In genomic region chr6:77253480-77253879, GRCm38 (mm10) we compare ENCODE assay signal across 28 mouse cellular contexts. TPM values are rescaled to one million over a fixed set of nuclear protein-coding genes. Genes with fewer than 3 reads are reported as not detected.
DNase-seq lines count a peak whose midpoint lies in the region; TF ChIP-seq lines count a peak whose summit lies in the region.
"Had no signal": no experiment of that assay in that cellular context is flagged by ENCODE, and none has a peak within 500 bp of the region (broad histone marks: within the 10 kb centered on the region; RNA-seq: fewer than 3 reads in every experiment).

No protein-coding gene starts in this region.

- DNase-seq in layer of hippocampus, adult 2 months (ENCODE audit: low spot score in 2 of 2), result peak; percentile 44 to 66
- DNase-seq in layer of hippocampus, postnatal 25 days (ENCODE audit: extremely low spot score in 1 of 2, low spot score in 1 of 2), result no peak
- peak; percentile 38 for DNase-seq in Muller cell, postnatal 12 days (ENCODE audit: inconsistent ontology term)
- peak; percentile 73 for DNase-seq in brain, adult 2 months (ENCODE audit: low read depth, low spot score)
- no peak for DNase-seq in ovary, postnatal 10 days (ENCODE audit: low spot score)
- DNase-seq in heart, adult 2 months, result no peak
- DNase-seq: adrenal gland, adult 8-10 months; adrenal gland, postnatal 25 days; cerebellum, adult 18-20 months; cerebellum, adult 9-10 months; cerebellum, postnatal 25 days; forebrain, postnatal 0 days; gastrocnemius, postnatal 10 days; gastrocnemius, postnatal 36 days had no signal

- no peaks in the 10 kb centered on the region for H3K79me2 ChIP-seq in heart, adult 2 months (replicated peaks; ENCODE audit: control insufficient read depth, insufficient read depth, low read length)

- WGBS in heart, adult 2 months, result 66% methylated on average over 5 of the region's 5 CpGs

- no peaks in the 10 kb centered on the region for H3K27me3 ChIP-seq in heart, adult 2 months (ENCODE audit: control insufficient read depth, insufficient read depth, low read length)
- H3K27me3 ChIP-seq: embryonic facial prominence, embryonic 12.5 days; embryonic facial prominence, embryonic 15.5 days; hindbrain, embryonic 12.5 days; hindbrain, embryonic 15.5 days had no signal

- TF ChIP-seq CTCF in layer of hippocampus, adult 2 months (conservative IDR thresholded peaks at IDR 0.05), result no peak
- no peak for TF ChIP-seq CTCF in heart, adult 2 months (IDR thresholded peaks at IDR 0.05)

- H3K36me3 ChIP-seq in heart, adult 2 months (ENCODE audit: control insufficient read depth, insufficient read depth, low read length), result no peaks in the 10 kb centered on the region
- H3K36me3 ChIP-seq: embryonic facial prominence, embryonic 12.5 days; embryonic facial prominence, embryonic 15.5 days; hindbrain, embryonic 12.5 days; hindbrain, embryonic 15.5 days had no signal

- H3K27ac ChIP-seq in layer of hippocampus, adult 2 months, result peak overlapping the region; percentile 73
- H3K27ac ChIP-seq in heart, adult 2 months, result no peak overlapping the region
- H3K27ac ChIP-seq: embryonic facial prominence, embryonic 12.5 days; embryonic facial prominence, embryonic 15.5 days; hindbrain, embryonic 12.5 days; hindbrain, embryonic 15.5 days had no signal

- no peak for TF ChIP-seq EP300 in heart, adult 2 months (IDR thresholded peaks at IDR 0.05; ENCODE audit: insufficient read depth, low read depth, low read length)

- no peak for TF ChIP-seq POLR2A in heart, adult 2 months (IDR thresholded peaks at IDR 0.05; ENCODE audit: insufficient read depth, low read depth, low read length)

- H3K9ac ChIP-seq in heart, adult 2 months (ENCODE audit: low read depth, low read length), result no peak overlapping the region
- H3K9ac ChIP-seq: embryonic facial prominence, embryonic 12.5 days; embryonic facial prominence, embryonic 15.5 days; forebrain, postnatal 0 days; hindbrain, embryonic 12.5 days; hindbrain, embryonic 15.5 days had no signal

- no peak overlapping the region for H3K4me3 ChIP-seq in layer of hippocampus, adult 2 months
- no peak overlapping the region for H3K4me3 ChIP-seq in heart, adult 2 months
- H3K4me3 ChIP-seq: embryonic facial prominence, embryonic 12.5 days; embryonic facial prominence, embryonic 15.5 days; hindbrain, embryonic 12.5 days; hindbrain, embryonic 15.5 days had no signal

- intact Hi-C loops in heart, adult 2 months (cut with DNase I), result no loop called here

- no peaks in the 10 kb centered on the region for H3K4me1 ChIP-seq in heart, adult 2 months (ENCODE audit: control insufficient read depth, insufficient read depth, low read length)
- H3K4me1 ChIP-seq: embryonic facial prominence, embryonic 12.5 days; embryonic facial prominence, embryonic 15.5 days; hindbrain, embryonic 12.5 days had no signal

RNA-seq across cellular contexts. Expression of gene Lrrtm1, which starts 11.0 kb away (rescaled TPM):
- total RNA-seq in layer of hippocampus, adult 2 months (2021), result 100 to 1,000 TPM; 105 to 117 TPM
- 100 to 1,000 TPM; 117 to 125 TPM for total RNA-seq in layer of hippocampus, postnatal 25 days (2021)
- not detected for total RNA-seq in heart, adult 2 months (2021)
- 0.12 and 0.16 TPM in 2 replicates for polyA plus RNA-seq in heart, adult 2 months (2012; rRNA removed)
- total RNA-seq: common myeloid progenitor, adult 5-6 weeks; gastrocnemius, adult 18-20 months; gastrocnemius, postnatal 36 days; granulocyte monocyte progenitor cell, adult 5-6 weeks; heart, adult 8-10 months; heart, postnatal 25 days; hematopoietic stem cell, adult 5-6 weeks; MEL had no signal
- polyA plus RNA-seq: activated CD4-positive, CD25-positive, alpha-beta regulatory T cell, adult 4 months; C2C12; CD4-positive, CD25-positive, alpha-beta regulatory T cell, adult 4 months had no signal

Comparison
In these comparisons a context has a peak if more than half of its experiments do, and no peak if none do; other contexts are left out.
1. DNase-seq: peak in layer of hippocampus, adult 2 months (2 of 2), Muller cell, postnatal 12 days (single experiment) and brain, adult 2 months (single experiment); none in layer of hippocampus, postnatal 25 days (0 of 2), ovary, postnatal 10 days (single experiment) and heart, adult 2 months (0 of 2).
2. RNA of gene Lrrtm1, which starts 11.0 kb away (total RNA-seq): 117 to 125 TPM in layer of hippocampus, postnatal 25 days and 105 to 117 TPM in layer of hippocampus, adult 2 months; not detected in heart, adult 2 months; every median in the first group is over 100 times any median in the second.